Mouse (Mus musculus) gastrocnemius, adult 18-20 months (tissue): Measurements from ENCODE around the gene Fchsd2. TPM values are rescaled to one million over a fixed set of nuclear protein-coding genes. Genes with fewer than 3 reads are reported as not detected.

Experiments
- DNase-seq: peaks from one replicate; pipeline ENCODE4 v3.0.0; 2021; ENCODE audit warnings: low spot score
- total RNA-seq, 2 experiments: library from RNA; stranded (reverse); gene quantifications; 2 replicates each; pipeline ENCODE4 v1.2.3; 2021

Fchsd2 gene
- total RNA-seq, 2 experiments from 2014 or later, result 5.2 to 6.3 TPM

DNA sequence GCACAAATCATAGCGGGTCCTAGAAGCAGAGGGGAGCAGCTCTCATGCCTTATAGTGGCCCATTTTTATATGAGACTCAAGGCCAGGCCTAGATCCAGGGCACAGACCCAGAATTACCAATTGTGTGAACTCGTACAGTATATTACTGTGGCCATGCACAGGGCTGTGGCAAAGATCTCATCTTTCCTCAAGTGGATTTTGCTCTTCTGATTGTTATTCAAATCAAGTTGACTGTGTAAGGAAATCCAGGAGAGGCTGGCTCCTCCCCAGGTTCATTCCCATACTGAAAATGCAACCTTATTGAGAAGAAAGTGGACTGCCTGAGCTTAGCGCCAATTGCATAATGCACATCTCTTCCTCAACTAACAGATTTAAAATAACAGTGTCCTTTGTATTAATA lies 190.1 kb downstream of the Fchsd2 start:
- no peak for DNase-seq

DNA sequence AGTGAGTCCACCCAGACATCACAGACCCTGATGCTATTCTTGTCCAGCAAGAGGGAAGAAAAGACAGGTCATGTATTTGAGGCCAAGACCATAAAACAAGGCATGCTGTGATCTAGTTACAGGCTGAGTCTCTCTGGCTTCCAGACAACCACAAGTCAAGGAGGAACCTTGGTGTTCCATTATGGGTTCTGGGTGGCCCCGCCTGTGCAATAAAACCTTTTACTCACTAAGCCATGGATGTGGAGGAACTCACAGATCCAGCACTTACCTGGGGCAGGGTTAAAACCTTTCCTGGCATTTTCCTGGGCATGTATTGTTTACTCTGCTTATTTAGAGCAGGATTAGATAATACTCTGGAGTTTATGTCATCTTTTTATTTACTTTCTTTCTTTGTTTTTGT lies 191.8 kb downstream of the Fchsd2 start:
- DNase-seq, result no peak

DNA sequence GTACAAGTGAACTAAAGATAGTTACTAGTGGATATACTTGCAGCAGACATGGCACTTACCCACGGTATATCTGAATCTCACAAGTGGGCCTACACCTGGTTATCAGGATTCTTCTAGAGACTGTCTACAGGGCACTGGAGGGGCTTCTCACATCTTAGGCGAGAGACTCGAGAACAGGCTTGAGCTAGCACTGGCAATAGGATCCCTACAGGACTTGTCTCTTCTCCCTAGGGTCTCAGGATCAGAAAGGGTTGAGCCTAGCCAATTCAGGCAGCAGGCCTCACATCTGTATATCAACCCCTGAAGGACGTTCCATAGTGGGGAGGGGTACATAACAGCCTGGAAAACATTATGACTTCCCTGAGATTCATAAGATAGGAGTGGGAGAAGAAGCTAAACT lies 194.2 kb downstream of the Fchsd2 start:
- no peak for DNase-seq

DNA sequence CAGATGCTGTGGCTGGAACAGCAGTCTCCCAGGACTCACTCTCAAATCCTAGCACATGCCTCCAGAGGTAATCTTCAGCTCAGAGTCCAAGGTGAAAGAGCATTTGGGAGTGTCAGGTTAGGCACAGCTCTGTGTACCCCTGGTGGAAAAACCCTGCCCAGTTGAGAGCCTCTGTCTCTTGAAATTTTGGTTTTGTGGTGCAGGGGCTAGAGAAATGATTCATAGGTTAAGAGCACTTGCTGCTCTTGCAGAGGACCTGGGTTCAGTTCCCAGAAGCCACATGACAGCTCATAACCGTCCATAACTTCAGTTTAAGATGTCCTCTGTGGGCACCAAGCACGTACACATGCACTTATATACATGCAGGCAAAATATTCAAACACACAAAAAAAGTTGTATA lies 195.2 kb downstream of the Fchsd2 start:
- DNase-seq, result no peak

DNA sequence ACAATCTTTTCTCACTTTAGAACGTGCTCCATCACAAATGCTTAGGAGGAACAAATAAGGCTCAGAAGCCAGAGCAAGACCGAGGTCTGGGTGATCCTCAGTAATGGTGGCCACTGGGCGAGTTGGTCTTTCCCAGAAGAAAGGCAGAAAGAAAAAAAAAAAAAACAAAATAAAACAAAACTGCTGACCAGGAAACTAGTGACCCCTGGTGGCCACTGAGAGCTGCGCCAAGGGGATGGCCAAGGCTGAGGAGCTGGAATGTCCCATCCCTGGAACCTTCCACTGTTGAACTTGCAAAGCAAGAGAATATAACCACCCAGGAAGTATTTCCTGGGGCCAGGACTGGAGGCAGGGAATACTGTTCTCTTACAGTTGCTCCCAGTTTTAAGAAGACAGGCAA lies 195.8 kb downstream of the Fchsd2 start:
- DNase-seq, result peak; percentile 49

DNA sequence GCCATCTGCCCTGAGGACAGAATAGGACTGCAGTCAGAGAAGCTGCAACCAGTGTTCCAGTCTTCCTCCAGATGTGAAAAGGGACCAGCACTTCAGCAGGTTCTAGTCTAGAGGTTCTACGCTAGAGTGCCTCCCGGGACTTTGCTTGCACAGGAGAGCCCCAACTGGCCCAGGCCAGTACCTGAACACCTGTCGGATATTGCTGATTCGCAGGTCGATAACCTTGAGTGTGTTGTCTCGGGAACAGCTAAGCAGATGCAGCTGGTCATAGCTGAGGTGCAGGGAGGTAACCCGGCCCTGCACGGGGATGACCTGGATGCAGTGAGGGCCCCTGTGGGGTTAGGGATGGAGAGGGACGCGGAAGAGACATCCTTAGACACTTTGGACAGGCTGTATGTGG lies 197.7 kb downstream of the Fchsd2 start:
- no peak for DNase-seq

DNA sequence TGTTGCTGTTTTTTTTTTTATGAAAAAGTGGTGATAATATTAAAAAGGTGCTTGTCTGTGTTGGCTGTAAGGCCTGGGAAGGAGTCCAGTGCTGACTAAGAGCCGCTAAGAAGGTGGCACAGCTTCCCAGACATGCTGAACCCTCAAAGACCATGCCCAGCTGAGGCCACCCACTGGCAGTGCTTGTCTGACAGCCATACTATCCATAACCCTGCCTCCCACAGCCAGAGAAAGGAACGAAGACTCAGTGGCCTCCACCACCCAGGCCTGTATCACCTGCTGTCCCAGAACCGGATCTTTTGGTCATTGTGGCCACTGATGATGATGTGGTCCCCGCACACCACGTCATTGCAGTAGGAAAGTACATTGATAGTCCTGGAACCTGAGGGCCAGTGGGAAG lies 198.5 kb downstream of the Fchsd2 start:
- DNase-seq, result no peak

DNA sequence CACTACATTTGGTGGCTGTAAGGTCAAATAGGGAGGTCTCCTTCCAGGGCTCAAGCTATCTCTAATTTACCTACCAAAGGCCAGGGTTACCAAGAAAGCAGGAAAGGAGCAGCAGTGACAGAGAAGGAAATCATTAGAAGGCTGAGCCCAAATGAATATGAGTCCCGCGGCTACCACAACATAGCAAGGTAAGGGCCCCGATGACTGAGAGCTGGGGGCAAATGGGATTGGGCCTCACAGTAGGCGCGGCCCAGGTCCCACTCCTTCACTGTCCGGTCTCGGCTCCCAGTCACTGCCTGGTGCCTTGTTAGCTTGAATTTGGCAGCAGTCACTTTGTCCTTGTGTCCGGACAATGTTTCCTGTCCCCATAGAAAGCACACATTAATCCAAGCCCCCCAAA lies 199.0 kb downstream of the Fchsd2 start:
- DNase-seq, result no peak

DNA sequence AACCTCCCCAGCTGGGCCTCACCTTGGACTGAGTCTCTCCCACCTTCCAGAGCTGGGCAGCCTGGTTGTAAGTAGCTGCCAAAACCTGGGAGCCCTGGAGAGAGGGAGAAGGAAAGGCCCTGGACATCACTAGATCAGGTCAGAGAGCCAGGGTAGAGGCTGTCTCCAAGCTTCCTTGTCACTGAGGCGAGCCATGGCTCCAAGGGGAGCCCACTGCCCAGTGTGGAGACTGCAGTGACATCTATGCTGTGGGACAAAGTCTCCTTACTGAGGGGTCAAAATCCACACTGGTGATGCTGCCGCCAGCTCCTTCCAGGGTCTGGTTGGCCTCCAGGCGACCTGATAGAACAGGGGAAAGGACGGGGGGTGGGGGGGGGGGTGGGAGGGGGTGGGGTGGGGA lies 199.4 kb downstream of the Fchsd2 start:
- no peak for DNase-seq

DNA sequence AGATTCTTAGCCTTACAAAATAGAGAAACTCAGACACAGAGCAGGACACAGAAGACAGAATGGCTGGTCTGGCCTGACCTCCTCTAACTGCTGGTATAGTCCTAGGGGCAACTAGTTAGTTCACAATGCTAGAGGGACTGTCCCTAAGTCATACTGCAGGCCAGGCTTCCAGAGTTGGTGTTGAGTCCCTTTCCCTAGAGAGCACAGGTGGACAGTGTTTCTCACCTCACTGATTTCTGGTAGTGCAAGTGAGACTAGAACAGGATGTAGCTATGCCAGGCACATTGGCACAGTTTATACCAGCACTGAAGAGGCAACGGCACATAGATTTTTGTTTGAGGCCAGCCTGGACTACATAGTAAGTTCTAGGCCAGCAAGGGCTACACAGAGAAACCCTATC lies 200.0 kb downstream of the Fchsd2 start:
- DNase-seq, result no peak

DNA sequence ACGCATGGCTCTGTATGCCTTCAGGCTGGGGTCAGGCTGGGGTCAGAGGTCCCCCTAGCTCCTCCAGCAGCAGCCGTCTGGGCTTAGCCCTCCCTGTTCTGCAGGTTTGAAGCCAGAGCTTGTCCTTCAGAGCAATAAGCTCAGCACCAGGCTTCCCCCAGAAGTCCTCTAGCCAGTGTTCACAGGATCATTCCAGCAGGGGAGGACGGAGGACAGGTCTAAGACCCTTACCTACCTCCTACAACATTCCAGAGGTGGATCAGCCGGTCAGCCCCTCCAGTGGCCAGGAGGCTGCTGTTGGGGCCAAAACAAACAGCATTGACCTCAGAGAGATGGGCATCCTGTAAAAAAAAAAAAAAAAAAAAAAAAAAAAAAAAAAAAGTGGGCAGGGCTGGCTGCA lies 200.5 kb downstream of the Fchsd2 start:
- DNase-seq, result no peak

DNA sequence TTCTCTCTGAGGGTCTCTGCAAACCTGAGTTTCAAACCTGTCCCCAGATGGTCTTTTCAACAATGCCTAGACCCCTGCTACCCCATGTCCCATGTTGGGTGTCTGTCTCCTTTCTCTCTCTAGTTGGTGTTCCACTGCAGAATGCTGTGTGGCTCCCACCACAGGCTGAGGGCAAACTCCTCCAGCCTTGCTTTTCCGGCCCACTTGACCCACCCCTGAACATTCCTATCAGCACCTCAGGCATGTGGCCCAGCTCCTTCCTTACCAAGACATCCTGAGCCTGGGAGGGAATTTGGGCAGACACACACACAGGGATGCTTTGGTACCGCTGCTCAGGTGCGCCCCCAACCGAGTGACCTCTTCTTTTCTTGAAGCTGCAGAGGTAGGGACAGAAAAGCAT lies 200.9 kb downstream of the Fchsd2 start:
- no peak for DNase-seq

DNA sequence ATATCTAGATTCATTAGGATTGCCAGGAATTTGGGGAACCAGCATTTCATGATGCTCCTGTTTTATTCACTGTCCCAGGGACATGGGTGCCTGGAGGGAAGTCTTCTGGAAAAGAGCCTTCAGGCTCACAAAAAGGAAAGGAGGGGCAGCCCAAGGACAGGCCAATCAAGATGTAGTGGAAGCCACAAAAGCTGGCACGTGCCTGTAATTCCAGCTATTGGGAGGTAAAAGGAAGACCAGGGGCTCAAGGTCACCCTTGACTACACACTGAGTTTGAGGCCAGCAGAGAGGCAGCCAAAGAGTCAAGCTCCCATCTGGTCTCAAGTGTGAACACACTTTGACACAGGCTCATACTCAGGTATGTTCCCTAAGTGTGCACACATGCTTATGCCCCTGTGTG lies 202.8 kb downstream of the Fchsd2 start:
- no peak for DNase-seq

DNA sequence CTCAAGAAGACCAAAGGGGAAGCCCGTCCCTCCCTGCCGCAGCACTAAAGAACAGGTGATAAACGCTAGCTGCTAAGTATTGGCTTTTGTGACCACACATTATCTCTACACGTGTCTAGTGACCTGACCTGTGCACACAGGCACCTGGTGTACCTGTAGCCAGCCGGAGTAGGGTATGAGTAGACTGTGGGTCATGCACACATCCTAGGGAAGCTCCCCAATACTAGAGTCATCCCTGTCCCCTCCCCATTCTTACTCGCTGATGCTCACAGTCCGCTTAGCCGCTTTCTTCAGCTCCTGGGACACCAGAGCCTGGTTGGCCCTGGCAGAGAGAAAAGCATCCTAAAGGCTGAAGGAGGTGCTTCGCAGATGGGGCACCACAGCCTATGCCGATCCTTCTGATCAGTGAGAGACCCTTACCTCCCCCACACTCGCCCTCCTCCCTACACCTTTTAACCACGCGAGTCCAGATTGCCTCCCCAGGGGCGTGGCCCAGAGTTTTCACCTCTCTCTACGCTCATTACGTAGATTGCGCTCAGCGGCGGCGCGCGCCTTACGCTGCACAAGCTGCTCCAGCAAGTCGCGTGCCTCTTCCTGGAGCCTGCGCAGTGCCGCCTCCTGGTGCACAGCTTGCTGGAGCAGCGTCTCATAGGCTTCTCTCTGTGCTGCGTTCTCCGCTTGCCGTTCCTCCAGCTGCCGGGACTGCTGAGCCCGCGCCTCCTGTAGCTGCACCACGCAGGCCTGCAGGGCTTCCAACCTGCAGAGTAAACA lies 203.8 kb downstream of the Fchsd2 start:
- DNase-seq, result no peak

DNA sequence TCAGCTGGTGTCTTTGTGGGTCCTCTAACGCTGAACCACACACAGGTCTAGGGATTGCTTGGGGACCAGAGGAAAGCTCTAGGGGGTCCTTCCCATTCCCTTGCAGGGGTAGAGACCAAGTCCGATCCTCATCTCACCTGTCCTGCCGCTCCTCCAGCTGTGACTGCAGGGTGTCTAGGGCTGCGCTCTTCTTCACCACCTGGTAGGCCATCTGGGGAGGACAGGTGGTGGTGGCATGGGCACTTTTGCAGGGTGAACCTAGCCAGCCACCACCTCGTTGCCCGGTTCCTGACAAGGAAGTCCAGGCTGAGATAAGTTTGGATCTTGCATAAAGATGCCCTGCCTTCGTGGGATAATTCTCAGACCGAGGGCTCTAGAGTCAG lies 204.4 kb downstream of the Fchsd2 start:
- DNase-seq, result no peak

DNA sequence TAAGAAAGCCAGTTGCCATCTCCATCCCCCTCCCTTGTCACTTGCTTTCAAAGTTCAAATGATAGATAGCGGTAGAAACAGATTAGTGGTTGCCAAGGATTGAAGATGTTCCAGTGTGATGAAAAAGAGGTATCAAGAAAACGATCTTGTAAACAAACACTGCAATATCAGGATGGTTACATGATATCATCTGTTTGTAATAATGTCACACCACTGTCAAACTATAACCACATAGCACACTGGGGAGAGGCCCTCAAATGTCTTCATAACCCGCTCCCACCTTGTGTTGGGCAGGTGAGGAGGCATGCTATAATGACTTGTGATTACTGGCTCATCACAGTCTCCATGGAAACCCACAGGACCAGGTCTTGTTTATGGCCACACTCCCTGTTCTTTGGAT lies 205.7 kb downstream of the Fchsd2 start:
- DNase-seq, result no peak

DNA sequence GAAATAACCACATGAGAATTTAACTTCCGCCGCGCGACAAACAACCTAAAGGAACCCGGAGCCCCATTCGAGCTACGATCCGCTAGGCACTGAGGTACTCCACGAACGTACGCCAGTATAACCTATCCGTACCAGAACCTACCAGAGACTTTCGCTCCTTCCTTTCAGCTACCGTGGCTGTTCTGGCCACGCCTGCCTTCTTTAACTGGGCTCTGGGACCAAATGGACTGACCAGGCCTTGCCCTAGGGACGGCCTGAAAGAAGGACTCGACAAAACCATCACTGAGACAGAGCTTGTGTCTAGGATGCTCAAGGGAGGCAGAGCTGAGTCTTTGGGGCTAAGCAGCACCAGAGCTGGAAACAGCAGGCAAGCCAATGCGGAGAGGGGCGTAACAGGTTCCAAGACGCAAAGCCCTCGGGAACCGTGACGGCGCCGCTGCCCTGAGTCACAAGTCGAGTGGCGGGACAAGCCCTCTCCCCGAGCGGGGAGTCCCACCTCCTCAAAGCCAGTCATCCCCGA lies 208.8 kb downstream of the Fchsd2 start:
- no peak for DNase-seq

DNA sequence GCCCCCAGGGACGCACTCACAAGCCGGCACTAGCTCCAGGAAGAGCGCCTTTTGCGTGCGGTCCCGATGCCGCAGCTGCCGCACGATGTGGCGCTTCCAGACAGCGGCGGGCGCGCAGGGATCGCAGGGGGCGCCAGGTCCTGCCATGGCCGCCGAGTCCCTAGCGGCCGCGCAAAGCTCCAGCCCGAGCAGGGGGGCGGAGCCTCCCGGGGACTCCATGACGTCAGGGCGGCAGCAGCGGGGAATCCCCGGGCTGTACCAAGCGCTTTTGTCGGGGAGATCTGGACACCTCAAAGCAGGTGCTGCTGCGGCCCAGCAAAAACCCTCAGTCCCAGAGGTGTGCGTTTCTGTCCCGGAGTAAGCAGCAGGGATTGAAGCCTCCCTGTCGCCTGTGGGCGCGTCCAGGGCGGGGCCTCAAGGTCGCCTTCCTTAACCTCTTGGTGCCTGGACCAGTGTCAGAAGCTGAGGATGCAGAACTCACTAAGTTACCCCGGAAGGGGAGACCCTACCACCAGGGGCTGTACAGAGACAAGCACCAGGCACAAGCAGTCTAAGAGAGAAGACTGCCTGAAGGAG lies 209.3 kb downstream of the Fchsd2 start, which contains the start of gene Atg16l2:
Atg16l2 (minus strand) TSS at position 371 of the 576 bp plus-strand sequence.
- peak; percentile 93 for DNase-seq

DNA sequence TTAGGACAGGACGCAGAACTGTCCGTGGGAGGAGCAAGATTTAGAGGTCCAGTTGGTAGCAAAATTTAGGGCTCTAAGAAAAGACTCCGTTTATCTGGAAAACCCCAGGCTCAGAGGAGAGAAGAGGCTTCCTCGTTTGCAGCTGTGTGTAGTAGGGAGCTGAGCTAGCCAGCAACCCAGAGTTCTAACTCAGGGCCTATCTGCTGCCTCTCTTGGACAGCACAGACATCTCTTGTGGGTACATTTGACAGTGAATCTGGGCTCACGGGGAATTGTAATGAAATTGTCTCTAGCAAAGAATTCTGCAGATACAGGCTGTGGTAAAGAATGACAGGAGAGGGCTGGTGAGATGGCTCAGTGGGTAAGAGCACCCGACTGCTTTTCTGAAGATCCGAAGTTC lies 210.0 kb downstream of the Fchsd2 start:
- DNase-seq, result no peak

DNA sequence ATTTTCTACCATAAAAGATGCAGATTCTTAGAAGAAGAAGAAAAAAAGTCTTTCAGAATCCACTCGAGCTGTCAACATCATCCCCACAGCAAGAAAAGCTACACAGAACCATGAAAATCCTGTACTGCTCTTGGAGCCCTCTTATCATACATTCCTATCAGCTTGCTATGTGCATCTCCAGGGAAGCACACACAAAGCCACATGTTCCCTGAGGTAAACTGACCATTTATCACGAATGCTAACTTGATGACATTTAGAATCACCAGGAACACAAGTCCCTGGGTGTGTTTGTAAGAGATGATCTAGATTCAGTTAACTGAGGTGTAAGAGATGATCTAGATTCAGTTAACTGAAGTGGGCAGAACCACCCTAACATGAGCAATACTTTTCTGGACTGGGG lies 214.2 kb downstream of the Fchsd2 start:
- DNase-seq, result no peak

DNA sequence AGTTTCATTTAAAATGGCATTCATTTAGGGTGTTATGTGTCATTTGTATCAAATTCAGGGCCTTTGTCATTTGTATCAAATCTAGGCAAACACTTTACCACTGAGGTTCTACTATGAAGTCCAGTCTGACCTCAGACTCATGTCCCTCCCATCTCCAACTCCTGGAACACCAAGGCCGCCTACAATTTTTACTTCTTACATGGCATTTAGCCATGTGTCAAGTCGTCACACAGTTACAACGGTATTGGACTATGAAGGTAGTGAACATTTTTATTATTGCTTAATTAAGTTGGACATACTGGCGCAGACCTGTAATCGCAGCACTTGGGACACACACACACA lies 217.3 kb downstream of the Fchsd2 start:
- no peak for DNase-seq

DNA sequence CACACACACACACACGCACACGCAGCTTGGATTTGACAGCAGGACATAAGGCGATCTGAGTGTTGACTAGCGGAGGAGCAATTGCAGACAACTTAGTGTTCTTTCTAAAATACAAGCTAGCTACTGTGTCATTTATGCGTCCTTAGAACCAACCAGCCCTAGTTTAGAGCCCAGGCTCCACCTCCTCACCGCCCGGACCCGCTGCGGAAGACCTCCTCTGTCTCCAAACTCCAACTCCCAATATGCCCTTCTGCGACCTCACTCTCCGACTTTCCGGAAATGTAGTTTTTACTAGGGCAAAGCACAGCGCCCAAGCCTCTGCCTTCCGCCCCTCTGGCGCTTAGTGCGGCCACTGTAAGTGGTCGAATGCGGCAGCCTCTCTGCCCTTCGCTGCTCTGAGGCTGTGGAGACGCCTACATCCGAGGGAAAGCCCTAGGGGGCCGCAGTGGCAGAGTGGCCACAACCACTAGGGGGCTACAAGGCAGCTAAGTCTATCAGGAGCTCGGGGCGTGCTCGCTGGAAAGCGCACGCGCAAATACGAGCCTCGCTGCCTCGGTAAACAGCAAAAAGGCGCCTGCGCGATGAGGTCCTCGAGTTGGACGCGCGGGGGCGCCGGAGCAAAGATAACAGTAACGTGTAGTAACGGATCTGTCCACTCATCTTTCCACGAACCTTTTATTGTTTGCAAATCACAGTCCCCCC lies 217.8 kb downstream of the Fchsd2 start:
- DNase-seq, result peak; percentile 97

DNA sequence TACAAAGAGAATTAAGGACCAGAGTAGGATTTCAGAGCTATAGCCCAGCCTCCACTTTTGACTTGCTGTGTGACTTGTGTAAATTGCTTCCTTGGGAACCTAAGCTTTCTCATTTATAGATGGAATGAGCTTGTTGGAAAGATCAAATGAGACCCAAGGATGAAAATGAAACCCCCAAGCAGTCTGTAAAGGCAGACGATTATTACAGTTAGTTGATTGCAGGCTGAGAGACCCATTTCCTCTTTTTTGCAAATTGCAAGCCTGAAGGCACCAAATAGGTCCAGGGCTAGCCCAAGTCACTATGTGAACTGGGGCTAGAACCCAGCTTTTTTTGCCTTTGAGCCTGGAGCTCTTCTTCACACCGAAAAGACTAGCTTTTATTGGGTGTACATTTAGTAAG lies 218.4 kb downstream of the Fchsd2 start:
- DNase-seq, result no peak
